Mouse (Mus musculus) kidney, embryonic 14.5 days (tissue): ENCODE measurements around the gene Adamtsl1. TPM values are rescaled to one million over a fixed set of nuclear protein-coding genes. Genes with fewer than 3 reads are reported as not detected.

Experiments
- ATAC-seq: fragments of 200-750 bp; cut with Nextera tagmentation; 2 replicates; pipeline ENCODE4 v1.8.0; 2017; ENCODE audit warnings: moderate number of reproducible peaks, mild to moderate bottlenecking, moderate TSS enrichment, moderate library complexity; ENCODE audit not compliant: low FRiP score, low TSS enrichment
- H3K27ac ChIP-seq: fragments of 300-500 bp; sonication (generic); 2 replicates; pipeline ENCODE4 v1.5.1; 2014; ENCODE audit warnings: low read depth, mild to moderate bottlenecking, low read length, moderate library complexity, mixed read lengths
- H3K27me3 ChIP-seq: fragments of 300-500 bp; sonication (generic); 2 replicates; pipeline ENCODE4 v1.6.1; 2014; ENCODE audit warnings: mild to moderate bottlenecking, low read length; ENCODE audit not compliant: control insufficient read depth, insufficient read depth
- H3K36me3 ChIP-seq: fragments of 300-500 bp; sonication (generic); 2 replicates; pipeline ENCODE4 v1.6.1; 2014; ENCODE audit warnings: low read length, mixed read lengths; ENCODE audit not compliant: control insufficient read depth, insufficient read depth
- H3K4me1 ChIP-seq: fragments of 300-500 bp; sonication (generic); 2 replicates; pipeline ENCODE4 v1.6.1; 2014; ENCODE audit warnings: low read length, mixed read lengths; ENCODE audit not compliant: control insufficient read depth, insufficient read depth
- H3K4me2 ChIP-seq: fragments of 300-500 bp; sonication (generic); replicated peaks from 2 replicates; pipeline ENCODE4 v1.6.1; 2014; ENCODE audit warnings: low read depth, mild to moderate bottlenecking, low read length
- H3K4me3 ChIP-seq: fragments of 300-500 bp; sonication (generic); 2 replicates; pipeline ENCODE4 v1.5.1; 2014; ENCODE audit warnings: mild to moderate bottlenecking, low read length
- H3K9ac ChIP-seq: fragments of 300-500 bp; sonication (generic); 2 replicates; pipeline ENCODE4 v1.6.1; 2014; ENCODE audit warnings: low read depth, mild to moderate bottlenecking, low read length, moderate library complexity
- H3K9me3 ChIP-seq: fragments of 300-500 bp; sonication (generic); 2 replicates; pipeline ENCODE4 v1.6.1; 2016; ENCODE audit warnings: low read length; ENCODE audit not compliant: control insufficient read depth
- WGBS: fragments of 180-500 bp; shearing (Covaris S2); extraction: QIAGEN DNeasy Blood & Tissue Kit; methylation state at CpG from one replicate; pipeline ENCODE4 v1.1.7; 2014; 5-methylcytosine and 5-hydroxymethylcytosine counted together
- polyA plus RNA-seq: library from polyadenylated mRNA; unstranded; fragments of >200 nt; fragmentation: Nextera tagmentation; extraction: Ambion mirVana; gene quantifications from 2 replicates; pipeline ENCODE4 v1.2.1, GENCODE M21; 2014

Gene Adamtsl1
- polyA plus RNA-seq, 1 experiment from 2014 or later: 15.6 TPM

DNA sequence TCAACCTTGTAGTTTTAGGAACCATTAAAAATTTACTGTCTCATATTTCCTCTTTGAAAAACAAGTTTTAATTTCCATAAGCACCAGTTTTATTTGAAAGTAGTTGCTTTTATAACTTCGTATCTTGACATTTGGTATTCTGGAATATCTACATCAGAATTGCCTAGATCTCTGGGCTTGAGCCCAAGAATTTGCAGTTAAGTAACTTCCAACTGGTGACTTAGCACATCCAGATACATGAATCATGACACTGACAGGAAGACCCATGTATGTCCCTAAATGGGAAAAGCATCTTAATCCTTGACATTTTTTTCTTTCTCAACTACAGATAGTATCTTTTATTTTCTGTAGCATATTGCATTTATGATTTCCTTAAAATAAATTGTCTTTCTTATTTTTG, 713.1 kb downstream of the Adamtsl1 start:
- Histone ChIP-seq H3K36me3 (no peaks in the 10 kb centered on the region), H3K27me3 (no peaks in the 10 kb centered on the region), H3K27ac (no peak overlapping the region), H3K4me1 (no peaks in the 10 kb centered on the region), H3K9me3 (no peaks in the 10 kb centered on the region), H3K9ac (no peak overlapping the region), H3K4me2 (no peak overlapping the region), H3K4me3 (no peak overlapping the region)
- WGBS: 60% methylated on average over 1 of the region's 1 CpGs
- ATAC-seq: no peak

DNA sequence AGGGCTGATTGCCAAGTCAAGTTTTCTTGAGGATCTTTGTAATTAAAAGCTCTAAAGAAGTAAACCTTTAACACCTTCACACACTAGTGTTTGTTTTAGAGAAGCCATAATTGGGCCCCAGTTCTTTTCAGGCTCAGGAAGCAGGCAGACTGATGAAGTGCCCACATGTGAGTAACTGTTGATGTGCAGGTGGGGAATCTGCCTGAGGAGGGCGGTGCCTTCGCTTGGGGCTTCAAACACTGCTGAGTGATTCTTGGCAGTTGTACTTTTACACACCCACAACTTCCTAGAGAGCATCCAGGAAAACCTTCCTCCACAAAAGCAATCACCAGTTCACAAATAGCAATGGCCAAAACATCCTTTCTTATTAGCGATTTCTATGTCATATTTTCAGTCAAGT, 719.2 kb downstream of the Adamtsl1 start:
- H3K36me3 ChIP-seq: no peaks in the 10 kb centered on the region
- ATAC-seq: no peak
- no peak overlapping the region for H3K27ac ChIP-seq
- no peak overlapping the region for H3K9ac ChIP-seq
- H3K4me3 ChIP-seq: no peak overlapping the region
- no peaks in the 10 kb centered on the region for H3K27me3 ChIP-seq
- WGBS: 68% methylated on average over 3 of the region's 3 CpGs
- no peaks in the 10 kb centered on the region for H3K4me1 ChIP-seq
- no peaks in the 10 kb centered on the region for H3K9me3 ChIP-seq
- H3K4me2 ChIP-seq: no peak overlapping the region

DNA sequence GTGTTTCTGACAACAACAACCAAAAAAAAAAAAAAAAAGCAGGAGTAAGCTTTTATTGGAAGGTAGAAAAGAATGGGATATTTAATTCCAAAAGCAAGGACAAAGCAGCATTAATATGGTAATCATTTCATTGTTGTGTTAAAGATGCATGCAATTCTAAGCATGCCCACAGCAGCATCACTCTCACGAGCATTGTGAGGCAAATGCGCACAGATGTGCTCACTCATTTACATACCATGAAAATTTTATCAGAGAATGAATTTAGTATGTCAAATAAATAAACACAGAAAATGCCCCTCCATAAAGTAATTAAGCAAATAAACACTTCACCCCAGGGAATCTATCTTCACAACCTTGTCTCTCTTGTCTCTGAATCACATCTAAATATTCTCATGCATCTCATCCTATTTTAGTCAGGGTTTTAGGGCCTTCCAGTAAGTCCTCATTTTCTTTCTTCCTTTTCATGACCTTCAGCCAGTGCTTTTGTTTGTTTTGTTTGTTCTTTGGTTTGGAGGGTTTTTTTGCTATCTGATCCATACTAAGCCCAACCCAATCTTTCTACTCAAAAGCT, 728.0 kb downstream of the Adamtsl1 start:
- H3K27me3 ChIP-seq: no peaks in the 10 kb centered on the region

DNA sequence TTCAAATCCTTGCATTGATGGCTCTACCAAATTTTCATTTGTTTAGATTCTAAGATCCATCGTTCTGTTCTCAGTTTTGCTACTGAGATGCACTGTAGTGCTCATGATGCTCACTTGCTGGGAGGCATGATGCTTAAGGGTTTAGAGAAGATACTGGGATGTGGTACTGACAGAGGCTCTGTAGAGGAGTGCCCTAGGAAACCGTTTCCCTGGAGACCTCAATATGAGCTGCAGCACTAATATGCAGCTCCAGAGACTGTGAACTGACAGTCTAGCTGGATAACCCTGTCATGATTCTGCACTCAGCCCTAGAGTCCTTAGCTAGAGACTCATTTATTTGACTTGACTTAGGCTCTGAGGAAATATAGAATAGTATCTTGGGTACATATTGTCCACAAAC, 756.1 kb downstream of the Adamtsl1 start:
- Histone ChIP-seq H3K9ac (no peak overlapping the region), H3K4me1 (no peaks in the 10 kb centered on the region), H3K4me2 (no peak overlapping the region), H3K4me3 (no peak overlapping the region), H3K9me3 (no peaks in the 10 kb centered on the region), H3K27ac (no peak overlapping the region), H3K27me3 (no peaks in the 10 kb centered on the region), H3K36me3 (no peaks in the 10 kb centered on the region)
- WGBS: 77% methylated on average over 2 of the region's 2 CpGs
- no peak for ATAC-seq

More for the DNA sequence above, 728.0 kb downstream of the Adamtsl1 start:
- Histone ChIP-seq H3K4me1 (no peaks in the 10 kb centered on the region), H3K4me3 (no peak overlapping the region), H3K9ac (no peak overlapping the region), H3K4me2 (no peak overlapping the region), H3K27ac (no peak overlapping the region), H3K36me3 (no peaks in the 10 kb centered on the region), H3K9me3 (no peaks in the 10 kb centered on the region)
- ATAC-seq: no peak
- WGBS: 65% methylated on average over 2 of the region's 2 CpGs

DNA sequence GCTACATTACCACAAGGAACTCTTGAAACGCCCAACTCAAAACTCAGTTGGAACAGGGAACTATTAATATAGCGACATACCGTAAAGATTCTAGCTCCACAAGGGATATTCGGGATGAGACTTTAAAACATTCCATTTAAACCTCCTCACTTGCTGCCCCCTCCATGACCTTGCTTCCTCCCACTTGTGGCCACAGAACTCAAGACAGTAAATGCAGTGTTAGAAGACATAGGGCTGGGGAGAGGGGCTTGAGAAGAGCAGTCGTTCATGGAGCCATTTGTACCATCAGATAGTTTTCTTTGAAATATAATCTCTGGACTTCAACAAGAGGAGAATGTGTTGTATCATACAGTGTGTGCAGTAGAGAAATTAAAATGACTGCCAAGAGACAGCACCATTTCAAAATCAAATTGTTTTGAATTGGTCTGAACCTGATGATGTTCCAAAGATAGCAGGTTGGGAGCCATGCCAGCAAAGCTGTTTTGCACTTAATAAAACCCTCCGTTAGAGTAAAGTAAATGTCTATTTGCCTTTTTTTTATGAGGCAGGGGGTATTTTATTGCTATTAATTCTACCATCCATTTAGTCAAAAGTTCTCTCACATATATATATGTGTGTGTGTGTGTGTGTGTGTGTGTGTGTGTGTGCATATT, 759.9 kb downstream of the Adamtsl1 start:
- H3K27me3 ChIP-seq: no peaks in the 10 kb centered on the region
- no peak overlapping the region for H3K4me3 ChIP-seq
- H3K4me2 ChIP-seq: no peak overlapping the region
- H3K27ac ChIP-seq: no peak overlapping the region
- H3K9me3 ChIP-seq: no peaks in the 10 kb centered on the region
- no peak overlapping the region for H3K9ac ChIP-seq
- WGBS: 38% methylated on average over 6 of the region's 6 CpGs
- H3K36me3 ChIP-seq: no peaks in the 10 kb centered on the region
- no peaks in the 10 kb centered on the region for H3K4me1 ChIP-seq
- 0 out of 2 replicates have a peak, but pooled peaks have one; percentile 16 for ATAC-seq

DNA sequence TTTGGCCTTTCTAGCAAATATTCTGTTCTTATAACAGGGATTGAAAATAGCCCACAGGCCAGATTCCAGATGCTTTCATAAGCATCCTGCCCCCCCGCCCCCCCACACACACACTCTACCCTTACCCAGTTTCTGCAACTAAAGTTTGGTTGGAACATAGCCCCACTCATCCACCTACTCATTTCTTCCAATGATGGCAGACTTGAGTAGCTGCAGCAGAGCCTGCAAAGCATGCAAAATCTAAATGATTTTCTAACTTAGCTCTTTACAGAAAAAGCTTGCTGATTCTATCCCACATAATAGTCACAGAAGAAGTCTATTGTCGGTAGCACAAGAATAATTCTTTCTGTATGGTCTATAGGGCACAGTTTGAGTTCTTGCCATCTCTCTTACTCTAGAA, 760.7 kb downstream of the Adamtsl1 start:
- no peaks in the 10 kb centered on the region for H3K4me1 ChIP-seq
- 80% methylated on average over 2 of the region's 2 CpGs for WGBS
- no peaks in the 10 kb centered on the region for H3K36me3 ChIP-seq
- H3K9ac ChIP-seq: no peak overlapping the region
- H3K27me3 ChIP-seq: no peaks in the 10 kb centered on the region
- no peak for ATAC-seq
- no peak overlapping the region for H3K27ac ChIP-seq
- H3K4me3 ChIP-seq: no peak overlapping the region
- H3K9me3 ChIP-seq: no peaks in the 10 kb centered on the region
- no peak overlapping the region for H3K4me2 ChIP-seq

DNA sequence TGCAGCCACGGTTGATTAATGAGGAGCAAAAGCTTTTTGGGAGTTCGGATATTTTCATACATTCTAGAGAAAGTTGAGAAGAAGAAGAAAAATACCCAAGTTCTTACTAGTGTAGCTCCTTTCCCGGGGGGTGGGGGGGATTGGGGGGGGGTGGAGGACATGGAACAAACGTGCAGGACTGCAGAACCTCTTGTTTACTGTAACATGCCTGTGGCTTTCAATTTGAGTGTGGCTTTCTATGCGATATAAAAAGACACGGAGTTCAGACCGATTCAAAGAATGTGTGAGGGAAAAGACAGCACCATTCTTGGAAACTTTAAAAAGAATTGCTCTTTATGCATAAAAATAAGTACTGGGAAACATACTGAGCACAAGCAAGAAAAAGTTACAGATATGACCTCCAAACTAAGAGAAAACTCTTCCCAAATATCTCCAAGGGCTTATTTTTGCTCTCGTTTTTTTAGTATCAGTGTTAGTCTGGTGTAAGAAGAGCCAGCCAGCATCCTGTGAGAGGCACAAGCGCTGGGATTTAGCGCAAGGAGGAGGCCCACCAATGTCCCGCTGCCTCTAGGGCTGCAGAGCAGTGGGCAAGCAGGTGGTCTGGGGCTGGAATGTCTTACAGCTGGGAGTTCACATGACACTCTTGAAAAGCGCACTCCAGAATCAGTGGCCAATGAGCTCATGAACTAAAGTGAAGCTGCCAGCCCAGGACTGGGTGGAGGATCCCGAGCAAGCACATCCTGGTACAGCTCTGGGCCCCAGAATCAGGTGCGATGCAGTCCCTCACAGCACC, 762.2 kb downstream of the Adamtsl1 start:
- Histone ChIP-seq H3K4me3 (no peak overlapping the region), H3K27ac (no peak overlapping the region), H3K27me3 (no peaks in the 10 kb centered on the region), H3K4me1 (no peaks in the 10 kb centered on the region), H3K36me3 (no peaks in the 10 kb centered on the region), H3K4me2 (no peak overlapping the region), H3K9me3 (no peaks in the 10 kb centered on the region), H3K9ac (no peak overlapping the region)
- no peak for ATAC-seq
- 61% methylated on average over 14 of the region's 14 CpGs for WGBS

DNA sequence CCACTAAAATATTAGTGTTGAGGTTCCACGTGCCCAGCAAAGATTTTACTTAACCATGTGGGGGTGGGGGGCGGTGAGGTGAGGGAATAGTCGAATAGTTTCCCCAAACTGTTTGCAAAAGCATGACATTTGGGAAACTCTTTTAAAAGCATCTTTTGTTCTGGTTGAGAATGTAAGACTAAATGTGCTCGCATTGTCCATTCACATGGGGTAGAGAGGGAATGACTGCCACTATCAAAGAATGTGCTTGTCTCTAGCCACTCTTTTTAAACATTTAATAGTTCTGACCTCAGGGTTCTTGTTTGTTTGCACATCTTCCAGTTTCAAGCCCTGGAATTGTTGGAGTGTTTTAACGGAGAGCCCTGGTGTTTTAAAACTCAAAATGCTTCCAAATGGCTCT, 764.6 kb downstream of the Adamtsl1 start:
- no peak overlapping the region for H3K9ac ChIP-seq
- H3K36me3 ChIP-seq: no peaks in the 10 kb centered on the region
- no peak overlapping the region for H3K4me2 ChIP-seq
- no peaks in the 10 kb centered on the region for H3K27me3 ChIP-seq
- H3K4me3 ChIP-seq: no peak overlapping the region
- WGBS: 68% methylated on average over 5 of the region's 5 CpGs
- H3K9me3 ChIP-seq: no peaks in the 10 kb centered on the region
- ATAC-seq: no peak
- no peak overlapping the region for H3K27ac ChIP-seq
- no peaks in the 10 kb centered on the region for H3K4me1 ChIP-seq

DNA sequence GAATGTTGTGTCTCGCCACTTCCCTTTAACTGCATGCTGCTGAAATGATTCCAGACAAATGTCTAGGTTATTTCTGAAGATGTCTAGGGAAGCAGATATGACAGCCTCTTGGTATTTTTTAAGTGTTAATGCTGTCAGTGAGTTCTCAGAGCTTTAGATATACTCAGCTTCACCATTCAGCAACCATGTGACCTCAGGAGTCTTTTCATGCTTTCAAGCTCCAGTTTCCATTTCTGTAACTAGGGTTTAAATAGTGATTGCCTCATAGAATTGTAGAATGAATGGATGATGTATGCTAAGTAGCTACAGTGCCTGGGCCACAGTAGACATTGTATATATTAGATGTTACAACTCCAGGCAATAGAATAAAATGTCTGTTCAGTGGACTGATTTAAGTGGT, 772.6 kb downstream of the Adamtsl1 start:
- Histone ChIP-seq H3K9me3 (no peaks in the 10 kb centered on the region), H3K9ac (no peak overlapping the region), H3K27me3 (no peaks in the 10 kb centered on the region), H3K27ac (no peak overlapping the region), H3K4me1 (no peaks in the 10 kb centered on the region), H3K4me3 (no peak overlapping the region), H3K36me3 (no peaks in the 10 kb centered on the region; the same call in 1 of the 2 replicates), H3K4me2 (no peak overlapping the region)
- WGBS: 92% methylated on average over 1 of the region's 1 CpGs
- no peak for ATAC-seq
